Mouse (Mus musculus): ENCODE results near the gene Jmjd4. TPM values are rescaled to one million over a fixed set of nuclear protein-coding genes. Genes with fewer than 3 reads are reported as not detected.

Gene Jmjd4
- 15.4 and 16.6 TPM in 2 replicates for polyA plus RNA-seq (2014; fragmentation: Nextera tagmentation; extraction: Ambion mirVana)

DNA sequence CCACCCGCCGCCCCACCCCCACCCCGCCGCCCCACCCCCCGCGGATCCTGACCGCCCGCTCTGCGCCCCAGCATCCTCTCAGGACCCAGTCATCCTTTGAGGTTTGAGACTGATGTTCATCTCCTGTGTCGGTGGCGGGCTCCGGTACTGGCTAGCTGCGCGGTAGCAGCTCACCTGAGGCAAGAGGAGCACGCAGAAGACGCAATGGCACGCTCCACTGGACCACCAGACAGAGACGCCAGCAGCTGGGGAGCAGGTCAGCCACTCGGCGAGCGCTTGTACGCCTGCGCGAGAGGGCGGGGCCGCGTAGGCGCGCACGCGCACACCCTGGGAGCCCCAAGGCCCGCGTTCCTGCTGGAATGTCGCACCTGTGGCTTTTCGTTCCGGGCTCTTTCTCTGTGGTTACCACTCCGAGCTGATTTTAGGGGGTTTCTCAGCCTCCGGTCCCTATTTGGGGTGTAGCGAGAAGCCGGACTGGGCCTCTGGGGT, at the start of gene Jmjd4:
Jmjd4 (plus strand) TSS at position 305 of the 489 bp plus-strand sequence.
- peak; percentile 96 for DNase-seq
- H3K4me2 ChIP-seq (ENCODE audit: low read length) = peak within 1 kb of the TSS; percentile 91
- H3K27me3 ChIP-seq (ENCODE audit: control insufficient read depth, insufficient read depth, low read length) = no peaks in the 10 kb centered on the region
- peak within 1 kb of the TSS; percentile 75 for H3K4me3 ChIP-seq (replicated peaks; ENCODE audit: low read depth, low read length)
- peaks cover 20% of the 10 kb centered on the region for H3K4me1 ChIP-seq (ENCODE audit: control insufficient read depth, insufficient read depth, low read length)
- H3K36me3 ChIP-seq (ENCODE audit: control insufficient read depth, insufficient read depth, low read length) = peaks cover 35% of the 10 kb centered on the region
- H3K9me3 ChIP-seq (ENCODE audit: control insufficient read depth, low read length) = no peaks in the 10 kb centered on the region
- H3K9ac ChIP-seq (replicated peaks; ENCODE audit: low read length) = peak within 1 kb of the TSS; percentile 70
- WGBS = under 1% methylated on average over 35 of the region's 40 CpGs
- peak; percentile 96 for ATAC-seq (ENCODE audit: low FRiP score, low TSS enrichment)
- peak within 1 kb of the TSS; percentile 79 for H3K27ac ChIP-seq (replicated peaks; ENCODE audit: low read depth, low read length)

GRCm38 (mm10) chr11:59400876-59401275, 49.0 kb upstream of the Jmjd4 start:
- Histone ChIP-seq H3K27me3 (ENCODE audit: control insufficient read depth, insufficient read depth, low read length) (no peaks in the 10 kb centered on the region), H3K9ac (replicated peaks; ENCODE audit: low read length) (no peak overlapping the region), H3K4me3 (replicated peaks; ENCODE audit: low read depth, low read length) (no peak overlapping the region), H3K4me2 (ENCODE audit: low read length) (no peak overlapping the region), H3K4me1 (ENCODE audit: control insufficient read depth, insufficient read depth, low read length) (no peaks in the 10 kb centered on the region), H3K36me3 (ENCODE audit: control insufficient read depth, insufficient read depth, low read length) (peaks cover 26% of the 10 kb centered on the region), H3K9me3 (ENCODE audit: control insufficient read depth, low read length) (no peaks in the 10 kb centered on the region), H3K27ac (replicated peaks; ENCODE audit: low read depth, low read length) (no peak overlapping the region)
- ATAC-seq (ENCODE audit: low FRiP score, low TSS enrichment) (no peak), DNase-seq (peak; percentile 6)
- 85% methylated on average over 2 of the region's 2 CpGs for WGBS

DNA sequence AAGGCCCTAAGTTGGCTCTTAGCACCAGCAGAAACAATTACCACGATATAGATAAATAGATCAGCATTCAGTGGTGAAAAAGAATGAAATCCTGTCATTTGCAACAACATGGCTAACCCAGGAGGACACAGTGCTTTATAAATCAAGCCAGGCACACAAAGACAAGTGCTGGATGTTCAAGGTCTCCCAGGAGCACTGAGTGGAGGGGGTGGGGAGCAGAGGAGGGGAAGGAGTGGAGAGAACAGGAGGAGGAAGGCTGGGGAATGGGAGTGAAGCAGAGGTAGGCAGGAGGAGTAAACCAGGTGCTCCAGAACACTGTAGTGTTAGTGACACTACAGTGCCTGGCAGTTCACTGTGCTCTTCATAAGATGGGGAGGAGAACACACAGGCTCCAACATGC, 44.1 kb upstream of the Jmjd4 start:
- H3K9me3 ChIP-seq (ENCODE audit: control insufficient read depth, low read length) = no peaks in the 10 kb centered on the region
- H3K4me1 ChIP-seq (ENCODE audit: control insufficient read depth, insufficient read depth, low read length) = no peaks in the 10 kb centered on the region
- no peak for DNase-seq
- peaks cover 66% of the 10 kb centered on the region for H3K36me3 ChIP-seq (ENCODE audit: control insufficient read depth, insufficient read depth, low read length)
- no peak overlapping the region for H3K9ac ChIP-seq (replicated peaks; ENCODE audit: low read length)
- no peaks in the 10 kb centered on the region for H3K27me3 ChIP-seq (ENCODE audit: control insufficient read depth, insufficient read depth, low read length)
- WGBS = 89% methylated on average over 1 of the region's 1 CpGs
- no peak overlapping the region for H3K27ac ChIP-seq (replicated peaks; ENCODE audit: low read depth, low read length)
- no peak overlapping the region for H3K4me3 ChIP-seq (replicated peaks; ENCODE audit: low read depth, low read length)
- no peak for ATAC-seq (ENCODE audit: low FRiP score, low TSS enrichment)
- H3K4me2 ChIP-seq (ENCODE audit: low read length) = no peak overlapping the region

GRCm38 (mm10) chr11:59410851-59411250, 39.0 kb upstream of the Jmjd4 start:
- Histone ChIP-seq H3K4me1 (ENCODE audit: control insufficient read depth, insufficient read depth, low read length) (no peaks in the 10 kb centered on the region), H3K9ac (replicated peaks; ENCODE audit: low read length) (no peak overlapping the region), H3K9me3 (ENCODE audit: control insufficient read depth, low read length) (no peaks in the 10 kb centered on the region), H3K4me3 (replicated peaks; ENCODE audit: low read depth, low read length) (no peak overlapping the region), H3K27me3 (ENCODE audit: control insufficient read depth, insufficient read depth, low read length) (no peaks in the 10 kb centered on the region), H3K27ac (replicated peaks; ENCODE audit: low read depth, low read length) (no peak overlapping the region), H3K4me2 (ENCODE audit: low read length) (no peak overlapping the region), H3K36me3 (ENCODE audit: control insufficient read depth, insufficient read depth, low read length) (peaks cover 58% of the 10 kb centered on the region)
- DNase-seq (no peak), ATAC-seq (ENCODE audit: low FRiP score, low TSS enrichment) (no peak)
- 89% methylated on average over 2 of the region's 2 CpGs for WGBS

- WGBS = 76% methylated on average over 6 of the region's 6 CpGs
- no peak overlapping the region for H3K27ac ChIP-seq (replicated peaks; ENCODE audit: low read depth, low read length)
- H3K36me3 ChIP-seq (ENCODE audit: control insufficient read depth, insufficient read depth, low read length) = peaks cover 53% of the 10 kb centered on the region
- H3K4me1 ChIP-seq (ENCODE audit: control insufficient read depth, insufficient read depth, low read length) = no peaks in the 10 kb centered on the region
- H3K4me3 ChIP-seq (replicated peaks; ENCODE audit: low read depth, low read length) = no peak overlapping the region
- no peak for ATAC-seq (ENCODE audit: low FRiP score, low TSS enrichment)
- H3K4me2 ChIP-seq (ENCODE audit: low read length) = no peak overlapping the region
- no peaks in the 10 kb centered on the region for H3K27me3 ChIP-seq (ENCODE audit: control insufficient read depth, insufficient read depth, low read length)
- H3K9me3 ChIP-seq (ENCODE audit: control insufficient read depth, low read length) = no peaks in the 10 kb centered on the region
- DNase-seq = no peak
- no peak overlapping the region for H3K9ac ChIP-seq (replicated peaks; ENCODE audit: low read length)
Observed at GRCm38 (mm10) chr11:59412058-59412457, 37.8 kb upstream of the Jmjd4 start.

GRCm38 (mm10) chr11:59412999-59413863, 36.6 kb upstream of the Jmjd4 start:
- Histone ChIP-seq H3K4me2 (ENCODE audit: low read length) (no peak overlapping the region), H3K27ac (replicated peaks; ENCODE audit: low read depth, low read length) (no peak overlapping the region), H3K9me3 (ENCODE audit: control insufficient read depth, low read length) (no peaks in the 10 kb centered on the region), H3K4me3 (replicated peaks; ENCODE audit: low read depth, low read length) (no peak overlapping the region), H3K36me3 (ENCODE audit: control insufficient read depth, insufficient read depth, low read length) (peaks cover 51% of the 10 kb centered on the region), H3K4me1 (ENCODE audit: control insufficient read depth, insufficient read depth, low read length) (no peaks in the 10 kb centered on the region), H3K9ac (replicated peaks; ENCODE audit: low read length) (no peak overlapping the region), H3K27me3 (ENCODE audit: control insufficient read depth, insufficient read depth, low read length) (no peaks in the 10 kb centered on the region)
- ATAC-seq (ENCODE audit: low FRiP score, low TSS enrichment) (no peak), DNase-seq (no peak)
- whole genome bisulfite sequencing = 88% methylated on average over 13 of the region's 13 CpGs

- H3K36me3 ChIP-seq (ENCODE audit: control insufficient read depth, insufficient read depth, low read length) = peaks cover 76% of the 10 kb centered on the region
- 86% methylated on average over 5 of the region's 5 CpGs for WGBS
- H3K4me1 ChIP-seq (ENCODE audit: control insufficient read depth, insufficient read depth, low read length) = no peaks in the 10 kb centered on the region
- H3K4me2 ChIP-seq (ENCODE audit: low read length) = no peak overlapping the region
- no peak overlapping the region for H3K9ac ChIP-seq (replicated peaks; ENCODE audit: low read length)
- no peak overlapping the region for H3K27ac ChIP-seq (replicated peaks; ENCODE audit: low read depth, low read length)
- no peak for DNase-seq
- no peaks in the 10 kb centered on the region for H3K9me3 ChIP-seq (ENCODE audit: control insufficient read depth, low read length)
- H3K27me3 ChIP-seq (ENCODE audit: control insufficient read depth, insufficient read depth, low read length) = no peaks in the 10 kb centered on the region
- no peak overlapping the region for H3K4me3 ChIP-seq (replicated peaks; ENCODE audit: low read depth, low read length)
- no peak for ATAC-seq (ENCODE audit: low FRiP score, low TSS enrichment)
Observed at GRCm38 (mm10) chr11:59418708-59419107, 31.1 kb upstream of the Jmjd4 start.

DNA sequence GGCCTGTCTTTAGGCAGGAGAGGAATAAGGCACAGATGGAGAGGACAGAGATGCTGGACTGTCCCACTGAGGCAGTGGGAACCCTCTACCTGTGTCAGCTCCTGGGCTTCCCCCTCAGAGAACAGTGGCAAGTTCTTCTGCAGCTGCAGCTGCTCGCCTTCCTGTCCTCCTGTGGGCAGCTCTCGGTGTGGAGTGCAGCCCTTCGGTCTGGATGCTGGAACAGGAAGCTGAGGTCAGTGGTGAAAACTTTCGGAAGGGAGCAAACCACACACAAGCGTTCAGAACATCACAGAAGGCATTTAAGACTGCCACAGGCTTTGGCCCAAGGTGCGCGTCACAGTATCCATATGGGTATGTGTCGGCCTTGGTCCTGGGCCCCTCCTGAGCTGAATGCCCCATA, 28.4 kb upstream of the Jmjd4 start:
- H3K27ac ChIP-seq (replicated peaks; ENCODE audit: low read depth, low read length) = no peak overlapping the region
- no peak overlapping the region for H3K9ac ChIP-seq (replicated peaks; ENCODE audit: low read length)
- H3K9me3 ChIP-seq (ENCODE audit: control insufficient read depth, low read length) = no peaks in the 10 kb centered on the region
- H3K4me2 ChIP-seq (ENCODE audit: low read length) = no peak overlapping the region
- H3K27me3 ChIP-seq (ENCODE audit: control insufficient read depth, insufficient read depth, low read length) = no peaks in the 10 kb centered on the region
- 90% methylated on average over 8 of the region's 8 CpGs for WGBS
- H3K4me3 ChIP-seq (replicated peaks; ENCODE audit: low read depth, low read length) = no peak overlapping the region
- DNase-seq (no peak), ATAC-seq (ENCODE audit: low FRiP score, low TSS enrichment) (no peak)
- no peaks in the 10 kb centered on the region for H3K4me1 ChIP-seq (ENCODE audit: control insufficient read depth, insufficient read depth, low read length)
- H3K36me3 ChIP-seq (ENCODE audit: control insufficient read depth, insufficient read depth, low read length) = peaks cover 92% of the 10 kb centered on the region

DNA sequence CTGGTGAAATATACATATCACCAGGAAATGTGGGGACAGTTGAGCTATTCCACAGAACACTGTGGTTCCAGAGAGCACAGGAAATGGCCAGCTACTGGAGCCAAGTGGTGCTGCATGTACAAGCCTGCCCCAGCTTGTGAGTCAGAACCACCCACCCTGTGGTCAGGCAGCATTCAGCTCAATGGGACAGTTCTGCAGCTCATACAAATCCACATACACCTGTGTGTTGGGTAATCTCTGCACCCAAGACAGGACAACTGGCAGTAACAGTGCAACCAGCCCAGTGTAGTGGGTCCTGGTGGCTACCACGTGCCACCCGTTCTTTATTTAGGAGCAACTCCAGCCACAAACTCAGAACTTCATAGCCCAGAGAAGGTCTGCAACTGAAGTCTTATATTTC, 27.9 kb upstream of the Jmjd4 start:
- Histone ChIP-seq H3K27me3 (ENCODE audit: control insufficient read depth, insufficient read depth, low read length) (no peaks in the 10 kb centered on the region), H3K4me3 (replicated peaks; ENCODE audit: low read depth, low read length) (no peak overlapping the region), H3K9me3 (ENCODE audit: control insufficient read depth, low read length) (no peaks in the 10 kb centered on the region), H3K27ac (replicated peaks; ENCODE audit: low read depth, low read length) (no peak overlapping the region), H3K36me3 (ENCODE audit: control insufficient read depth, insufficient read depth, low read length) (peaks cover 92% of the 10 kb centered on the region), H3K4me2 (ENCODE audit: low read length) (no peak overlapping the region), H3K9ac (replicated peaks; ENCODE audit: low read length) (no peak overlapping the region), H3K4me1 (ENCODE audit: control insufficient read depth, insufficient read depth, low read length) (no peaks in the 10 kb centered on the region)
- ATAC-seq (ENCODE audit: low FRiP score, low TSS enrichment) = no peak
- 91% methylated on average over 2 of the region's 2 CpGs for WGBS
- no peak for DNase-seq

Measured in midbrain, embryonic 14.5 days (tissue).